Mouse (Mus musculus): ENCODE results near the gene Inpp5d. TPM values are rescaled to one million over a fixed set of nuclear protein-coding genes. Genes with fewer than 3 reads are reported as not detected.
"Not testable (repeated sequence)": the region's sequence is repeated elsewhere in the genome, so short reads cannot be mapped to it uniquely, and the experiment has no call there.

The Inpp5d gene
- total RNA-seq, 4 experiments from 2014 or later = 1.8 to 3.9 (median 2.6) TPM

- no peak for DNase-seq (ENCODE audit: low spot score in 2 of 2)
Observed at GRCm38 (mm10) chr1:87655101-87655500, 35.0 kb downstream of the Inpp5d start.

GRCm38 (mm10) chr1:87658063-87658462 lies 38.0 kb downstream of the Inpp5d start:
- no peak for DNase-seq (ENCODE audit: low spot score in 2 of 2)

DNA sequence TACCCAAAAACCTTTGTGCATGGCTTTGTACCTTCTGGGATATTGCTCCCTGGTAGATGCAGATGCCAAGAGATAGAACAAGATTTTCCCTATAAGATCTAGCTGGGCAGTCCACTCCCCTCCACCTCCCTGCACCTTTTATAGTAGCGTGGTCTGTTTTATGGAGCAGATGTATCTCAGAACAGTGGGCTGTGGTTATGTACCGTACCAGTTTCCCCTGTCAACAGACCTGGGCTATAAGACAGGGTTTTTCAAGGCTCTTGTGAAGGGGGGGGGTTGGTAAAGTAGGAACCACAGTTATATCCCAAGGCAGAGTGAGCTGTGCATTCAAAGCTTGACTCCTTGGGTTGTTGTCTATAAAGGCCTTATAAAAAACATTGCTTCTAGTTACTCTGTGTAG lies 38.4 kb downstream of the Inpp5d start:
- no peak for DNase-seq (ENCODE audit: low spot score in 2 of 2)

DNA sequence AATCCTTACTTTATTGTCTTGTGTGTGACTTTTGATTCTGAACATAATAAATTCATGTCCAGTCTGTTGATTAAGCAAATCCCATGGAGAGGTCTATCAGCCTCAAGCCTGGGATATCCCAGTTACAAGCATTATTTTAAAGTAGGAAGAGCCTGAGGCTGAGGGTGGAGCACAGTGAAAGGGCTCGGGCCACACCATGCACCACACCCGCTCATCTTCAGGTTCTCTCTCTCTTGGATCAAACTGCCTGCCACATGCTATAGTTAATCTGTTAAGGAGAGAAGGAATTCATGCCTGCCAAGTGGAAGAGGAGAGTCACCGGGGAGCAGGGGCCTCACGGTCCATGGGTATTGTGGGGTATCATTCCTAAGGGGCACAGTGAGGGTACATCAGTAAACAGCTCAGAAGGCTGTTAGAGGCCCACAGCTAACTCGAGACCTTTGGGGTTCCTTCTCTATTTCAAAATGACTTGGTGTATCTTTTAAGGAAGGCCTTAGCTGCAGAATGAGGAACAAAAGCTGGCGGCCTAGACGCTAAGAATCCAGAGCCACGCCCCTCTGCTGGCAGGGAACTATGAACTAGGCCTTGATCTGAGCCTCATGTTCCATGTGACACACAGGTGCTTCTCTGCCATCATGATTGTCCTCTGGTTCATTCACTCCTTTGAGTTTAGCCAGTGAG lies 39.0 kb downstream of the Inpp5d start:
- no peak for DNase-seq (ENCODE audit: low spot score in 2 of 2)

- no peak for DNase-seq (ENCODE audit: low spot score in 2 of 2)
Observed at GRCm38 (mm10) chr1:87659618-87659960, 39.5 kb downstream of the Inpp5d start.

GRCm38 (mm10) chr1:87660740-87661139 lies 40.6 kb downstream of the Inpp5d start:
- DNase-seq (ENCODE audit: low spot score in 2 of 2) = no peak

DNA sequence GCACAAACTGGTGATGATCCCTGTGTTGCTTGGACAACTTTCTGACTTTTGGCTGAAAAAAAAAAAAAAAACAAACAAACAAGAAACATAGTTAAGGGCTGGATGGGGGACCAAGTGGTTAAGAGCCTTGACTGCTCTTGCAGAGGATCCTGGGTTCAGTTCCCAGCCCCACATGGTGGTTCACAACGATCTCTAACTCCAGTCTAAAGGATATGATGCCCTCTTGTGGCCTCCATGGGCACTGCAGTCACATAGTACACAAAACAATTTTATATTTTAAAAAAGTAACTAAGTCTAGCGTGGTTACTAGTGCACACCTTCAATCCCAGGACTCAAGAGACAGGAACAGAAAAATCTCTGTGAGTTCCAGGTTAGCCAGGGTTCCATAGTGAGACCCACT lies 43.9 kb downstream of the Inpp5d start:
- DNase-seq (ENCODE audit: low spot score in 2 of 2) = no peak

DNA sequence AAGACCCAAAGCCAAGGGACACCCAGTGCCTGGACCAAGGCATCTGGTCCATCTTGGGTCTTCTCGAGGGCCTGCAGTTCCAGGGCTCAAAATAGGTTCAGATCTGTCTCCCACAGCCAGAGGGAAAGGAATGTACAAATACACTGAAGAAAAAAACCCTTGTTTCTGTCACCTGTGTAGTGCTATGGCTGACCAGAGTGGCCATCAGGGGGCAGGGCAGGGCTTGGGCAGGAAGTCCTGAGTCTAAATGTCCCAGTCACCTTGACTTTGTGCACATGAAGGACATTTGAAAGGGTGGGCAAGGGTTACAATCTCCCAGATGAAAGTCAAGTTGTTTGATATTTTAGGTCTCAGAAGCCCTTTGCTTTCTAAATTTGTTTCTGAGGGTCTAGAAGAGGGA lies 46.9 kb downstream of the Inpp5d start:
- DNase-seq (ENCODE audit: low spot score in 2 of 2) = no peak

- DNase-seq (ENCODE audit: low spot score in 2 of 2) = no peak
Observed at GRCm38 (mm10) chr1:87668300-87668699, 48.2 kb downstream of the Inpp5d start.

- no peak for DNase-seq (ENCODE audit: low spot score in 2 of 2)
Observed at GRCm38 (mm10) chr1:87671483-87671882, 51.4 kb downstream of the Inpp5d start.

GRCm38 (mm10) chr1:87673822-87674604 lies 53.9 kb downstream of the Inpp5d start:
- no peak for DNase-seq (ENCODE audit: low spot score in 2 of 2)

DNA sequence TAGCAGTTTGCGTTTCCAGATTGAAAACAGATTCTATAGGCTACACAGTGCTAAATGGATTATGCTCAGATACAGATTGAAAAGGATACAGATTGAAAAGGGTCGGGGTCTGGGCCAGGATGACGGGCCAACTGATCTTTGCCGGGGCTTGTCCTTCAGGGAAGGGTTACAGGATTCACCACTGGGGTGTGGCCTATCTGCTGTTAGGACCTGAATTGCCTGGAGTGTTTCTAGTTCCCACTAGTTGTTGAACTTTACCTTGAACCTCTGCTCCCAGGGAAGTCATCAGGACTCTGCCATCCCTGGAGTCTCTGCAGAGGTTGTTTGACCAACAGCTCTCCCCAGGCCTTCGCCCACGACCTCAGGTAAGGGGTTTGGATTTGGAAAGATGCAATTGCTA lies 55.9 kb downstream of the Inpp5d start:
- no peak for DNase-seq (ENCODE audit: low spot score in 2 of 2)

GRCm38 (mm10) chr1:87679089-87679488 lies 59.0 kb downstream of the Inpp5d start:
- no peak for DNase-seq (ENCODE audit: low spot score in 2 of 2)

- DNase-seq (ENCODE audit: low spot score in 2 of 2) = no peak
Observed at GRCm38 (mm10) chr1:87680950-87681349, 60.8 kb downstream of the Inpp5d start.

- not testable (repeated sequence) for DNase-seq (ENCODE audit: low spot score in 2 of 2)
Observed at GRCm38 (mm10) chr1:87682473-87682872, 62.4 kb downstream of the Inpp5d start.

- no peak for DNase-seq (ENCODE audit: low spot score in 2 of 2)
Observed at GRCm38 (mm10) chr1:87684071-87684470, 64.0 kb downstream of the Inpp5d start.

GRCm38 (mm10) chr1:87684791-87685190 lies 64.7 kb downstream of the Inpp5d start:
- no peak for DNase-seq (ENCODE audit: low spot score in 2 of 2)

- DNase-seq (ENCODE audit: low spot score in 2 of 2) = no peak
Observed at GRCm38 (mm10) chr1:87686351-87686750, 66.2 kb downstream of the Inpp5d start.

DNA sequence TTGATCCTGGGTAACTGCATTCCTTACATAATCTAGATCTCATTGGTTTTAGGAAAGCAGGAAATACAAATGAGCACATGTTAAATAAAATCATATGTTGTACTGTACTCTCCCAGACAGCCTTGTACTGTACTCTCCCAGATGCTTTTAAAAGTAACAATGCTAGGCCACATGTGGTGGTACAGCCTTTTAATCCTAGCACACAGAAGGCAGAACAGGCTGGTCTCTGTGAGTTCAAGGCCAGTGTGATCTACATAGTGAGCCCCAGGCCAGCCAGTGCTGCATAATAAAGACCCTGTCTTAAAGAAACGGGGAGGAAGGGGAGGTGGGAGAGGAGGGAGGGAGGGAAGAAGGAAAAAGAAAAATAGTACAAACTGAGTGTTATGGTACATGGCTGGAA lies 66.9 kb downstream of the Inpp5d start:
- no peak for DNase-seq (ENCODE audit: low spot score in 2 of 2)

DNA sequence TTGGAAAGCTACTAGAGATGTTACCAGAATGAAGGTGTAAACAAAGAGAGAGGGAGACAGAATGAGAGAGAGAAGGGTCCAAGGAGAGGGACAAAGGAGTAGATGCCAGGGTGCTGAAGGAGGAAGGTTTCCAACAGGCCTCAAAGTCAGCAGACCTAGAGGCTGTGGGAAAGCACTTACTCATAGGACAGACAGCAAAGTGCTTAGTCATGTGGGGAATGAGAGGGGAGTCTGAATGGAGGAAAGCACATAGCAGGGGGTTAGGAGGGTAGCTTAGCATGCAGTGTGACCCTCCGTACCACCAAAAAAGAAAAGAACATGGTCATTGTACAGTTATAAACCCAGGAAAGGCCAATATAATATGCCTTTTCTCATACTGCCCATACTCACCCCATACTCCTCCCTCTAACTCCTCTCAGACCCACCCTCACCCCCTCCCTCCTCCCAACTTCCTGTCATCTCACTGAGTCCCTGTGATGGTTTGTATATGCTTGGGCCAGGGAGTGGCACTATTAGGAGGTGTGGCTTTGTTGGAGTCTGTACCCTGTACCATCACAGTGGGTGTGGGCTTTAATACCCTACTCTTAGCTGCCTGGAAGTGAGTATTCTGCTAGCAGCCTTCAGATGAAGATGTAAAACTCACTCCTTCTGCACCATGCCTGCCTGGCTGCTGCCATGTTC lies 69.7 kb downstream of the Inpp5d start:
- DNase-seq (ENCODE audit: low spot score in 2 of 2) = no peak

DNA sequence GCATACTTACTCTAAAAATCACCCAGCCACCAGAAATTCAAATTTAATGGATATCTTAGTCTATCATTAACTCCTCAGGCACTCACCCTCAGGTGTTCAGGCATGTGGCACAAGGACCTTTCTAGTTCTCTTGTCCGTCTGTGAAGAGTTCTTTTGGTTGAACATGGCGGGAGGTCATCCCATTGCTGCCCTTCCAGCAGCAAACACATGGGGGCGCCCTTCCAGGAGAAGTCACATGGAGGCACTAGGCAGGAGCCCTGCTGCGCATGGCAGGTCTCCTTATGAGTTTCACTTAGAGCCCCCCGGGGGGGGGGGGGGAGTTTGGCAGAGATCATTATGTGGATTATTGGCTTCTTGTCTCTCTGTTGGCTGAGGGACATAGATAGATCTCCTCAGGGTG lies 76.2 kb downstream of the Inpp5d start:
- peak in 1 of 2 experiments; percentile 13 for DNase-seq (ENCODE audit: low spot score in 2 of 2)

DNA sequence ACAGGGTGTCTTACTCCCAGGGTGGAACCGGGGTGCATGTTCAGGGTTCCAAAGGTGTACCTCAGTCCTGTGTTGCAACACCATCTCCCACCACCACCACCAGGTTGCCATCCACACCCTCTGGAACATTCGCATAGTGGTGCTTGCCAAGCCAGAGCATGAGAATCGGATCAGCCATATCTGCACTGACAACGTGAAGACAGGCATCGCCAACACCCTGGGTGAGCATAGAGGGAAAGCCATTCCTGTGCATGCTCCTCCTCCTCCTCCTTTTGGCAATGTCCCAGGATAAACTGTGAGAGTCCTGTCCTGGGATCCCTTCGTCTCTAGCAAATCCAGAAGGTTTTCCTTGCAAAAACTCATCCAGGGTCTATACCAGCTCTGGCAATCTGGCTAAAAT lies 77.9 kb downstream of the Inpp5d start:
- no peak for DNase-seq (ENCODE audit: low spot score in 2 of 2)

Data from gastrocnemius, adult 8-10 months (tissue).